Mouse (Mus musculus) intestine, embryonic 16.5 days (tissue): ENCODE data around the gene Thoc6. TPM values are rescaled to one million over a fixed set of nuclear protein-coding genes. Genes with fewer than 3 reads are reported as not detected.
A peak's percentile ranks its signal among the peaks of the same experiment; 100 is the strongest.

Experiments
- ATAC-seq: fragments of 200-750 bp; cut with Nextera tagmentation; 2 replicates; pipeline ENCODE4 v1.8.0; 2017; ENCODE audit warnings: moderate TSS enrichment, moderate library complexity
- H3K27ac ChIP-seq: fragments of 300-500 bp; sonication (generic); 2 replicates; pipeline ENCODE4 v1.5.1; 2014; ENCODE audit warnings: mild to moderate bottlenecking, low read length
- H3K27me3 ChIP-seq: fragments of 300-500 bp; sonication (generic); replicated peaks from 2 replicates; pipeline ENCODE4 v1.6.1; 2014; ENCODE audit warnings: low read length, control low read depth, mixed read lengths; ENCODE audit not compliant: control insufficient read depth, insufficient read depth
- H3K36me3 ChIP-seq: fragments of 300-500 bp; sonication (generic); 2 replicates; pipeline ENCODE4 v1.6.1; 2014; ENCODE audit warnings: low read length, control low read depth; ENCODE audit not compliant: control insufficient read depth, insufficient read depth
- H3K4me1 ChIP-seq: fragments of 300-500 bp; sonication (generic); 2 replicates; pipeline ENCODE4 v1.6.1; 2014; ENCODE audit warnings: low read length, control low read depth, mixed read lengths; ENCODE audit not compliant: control insufficient read depth, insufficient read depth
- H3K4me2 ChIP-seq: fragments of 300-500 bp; sonication (generic); 2 replicates; pipeline ENCODE4 v1.6.1; 2014; ENCODE audit warnings: low read depth, low read length, control low read depth
- H3K4me3 ChIP-seq: fragments of 300-500 bp; sonication (generic); 2 replicates; pipeline ENCODE4 v1.5.1; 2014; ENCODE audit warnings: mild to moderate bottlenecking, low read length
- H3K9ac ChIP-seq: fragments of 300-500 bp; sonication (generic); 2 replicates; pipeline ENCODE4 v1.6.1; 2014; ENCODE audit warnings: low read depth, low read length
- H3K9me3 ChIP-seq: fragments of 300-500 bp; sonication (generic); 2 replicates; pipeline ENCODE4 v1.6.1; 2016; ENCODE audit warnings: low read length, control low read depth; ENCODE audit not compliant: control insufficient read depth
- WGBS: fragments of 180-500 bp; shearing (Covaris S2); extraction: QIAGEN DNeasy Blood & Tissue Kit; methylation state at CpG from one replicate; pipeline ENCODE4 v1.1.7; 2014; 5-methylcytosine and 5-hydroxymethylcytosine counted together
- polyA plus RNA-seq: library from polyadenylated mRNA; unstranded; fragments of >200 nt; fragmentation: Nextera tagmentation; extraction: Ambion mirVana; gene quantifications from 2 replicates; pipeline ENCODE4 v1.2.1, GENCODE M21; 2015

The Thoc6 gene
- polyA plus RNA-seq, 1 experiment from 2014 or later = 46.1 TPM

GRCm38 (mm10) chr17:23654410-23654809 lies 19.3 kb downstream of the Thoc6 start:
- no peak overlapping the region for H3K4me3 ChIP-seq
- H3K9me3 ChIP-seq = no peaks in the 10 kb centered on the region
- no peak overlapping the region for H3K9ac ChIP-seq
- no peaks in the 10 kb centered on the region for H3K4me1 ChIP-seq
- no peak overlapping the region for H3K27ac ChIP-seq
- no peaks in the 10 kb centered on the region for H3K36me3 ChIP-seq
- 57% methylated on average over 2 of the region's 2 CpGs for WGBS
- no peak overlapping the region for H3K4me2 ChIP-seq
- no peaks in the 10 kb centered on the region; the same call in 1 of the 2 replicates for H3K27me3 ChIP-seq
- ATAC-seq = no peak

- WGBS = 62% methylated on average over 6 of the region's 6 CpGs
- Histone ChIP-seq H3K27ac (no peak overlapping the region), H3K36me3 (no peaks in the 10 kb centered on the region), H3K4me3 (no peak overlapping the region), H3K4me1 (no peaks in the 10 kb centered on the region), H3K4me2 (no peak overlapping the region), H3K27me3 (no peaks in the 10 kb centered on the region; the same call in 1 of the 2 replicates), H3K9ac (no peak overlapping the region), H3K9me3 (no peaks in the 10 kb centered on the region)
- ATAC-seq = no peak
Measured at GRCm38 (mm10) chr17:23654001-23654400, 19.7 kb downstream of the Thoc6 start.

- 79% methylated on average over 2 of the region's 2 CpGs for WGBS
- no peak for ATAC-seq
- H3K36me3 ChIP-seq = no peaks in the 10 kb centered on the region
- H3K4me3 ChIP-seq = no peak overlapping the region
- H3K4me2 ChIP-seq = no peak overlapping the region
- no peak overlapping the region for H3K27ac ChIP-seq
- no peaks in the 10 kb centered on the region; the same call in 1 of the 2 replicates for H3K27me3 ChIP-seq
- no peaks in the 10 kb centered on the region for H3K9me3 ChIP-seq
- H3K9ac ChIP-seq = no peak overlapping the region
- no peaks in the 10 kb centered on the region for H3K4me1 ChIP-seq
Measured at GRCm38 (mm10) chr17:23653324-23653723, 20.4 kb downstream of the Thoc6 start.

- H3K9me3 ChIP-seq = no peaks in the 10 kb centered on the region
- ATAC-seq = no peak
- no peaks in the 10 kb centered on the region for H3K4me1 ChIP-seq
- WGBS = 80% methylated on average over 6 of the region's 6 CpGs
- no peak overlapping the region for H3K27ac ChIP-seq
- no peak overlapping the region for H3K4me2 ChIP-seq
- H3K9ac ChIP-seq = no peak overlapping the region
- no peaks in the 10 kb centered on the region for H3K36me3 ChIP-seq
- no peaks in the 10 kb centered on the region for H3K27me3 ChIP-seq
- H3K4me3 ChIP-seq = no peak overlapping the region
Measured at GRCm38 (mm10) chr17:23651363-23651762, 22.3 kb downstream of the Thoc6 start.

GRCm38 (mm10) chr17:23645894-23646293 lies 27.8 kb downstream of the Thoc6 start:
- H3K9ac ChIP-seq = no peak overlapping the region
- no peak for ATAC-seq
- H3K36me3 ChIP-seq = no peaks in the 10 kb centered on the region
- 44% methylated on average over 10 of the region's 10 CpGs for WGBS
- H3K4me3 ChIP-seq = no peak overlapping the region
- H3K9me3 ChIP-seq = no peaks in the 10 kb centered on the region
- peaks cover 2% of the 10 kb centered on the region; the same call in 1 of the 2 replicates for H3K4me1 ChIP-seq
- no peak overlapping the region for H3K4me2 ChIP-seq
- H3K27me3 ChIP-seq = peaks cover 18% of the 10 kb centered on the region
- H3K27ac ChIP-seq = no peak overlapping the region

GRCm38 (mm10) chr17:23644613-23645495 lies 28.8 kb downstream of the Thoc6 start, which contains the start of gene Mmp25:
Gene Mmp25 (minus strand): TSS chr17:23645277.
- Histone ChIP-seq H3K9me3 (no peaks in the 10 kb centered on the region), H3K27me3 (peaks cover 18% of the 10 kb centered on the region), H3K4me2 (peak within 1 kb of the TSS; percentile 93), H3K4me1 (peaks cover 2% of the 10 kb centered on the region; the same call in 1 of the 2 replicates), H3K36me3 (no peaks in the 10 kb centered on the region), H3K9ac (peak within 1 kb of the TSS; percentile 70), H3K27ac (no peak within 1 kb of the TSS), H3K4me3 (peak within 1 kb of the TSS; percentile 54)
- ATAC-seq = peak; percentile 62
- under 1% methylated on average over 54 of the region's 58 CpGs for WGBS

- no peaks in the 10 kb centered on the region for H3K9me3 ChIP-seq
- 81% methylated on average over 8 of the region's 8 CpGs for WGBS
- H3K4me2 ChIP-seq = no peak overlapping the region
- H3K4me3 ChIP-seq = no peak overlapping the region
- H3K27me3 ChIP-seq = no peaks in the 10 kb centered on the region
- ATAC-seq = no peak
- H3K4me1 ChIP-seq = peaks cover 4% of the 10 kb centered on the region
- no peaks in the 10 kb centered on the region for H3K36me3 ChIP-seq
- no peak overlapping the region for H3K9ac ChIP-seq
- no peak overlapping the region for H3K27ac ChIP-seq
Measured at GRCm38 (mm10) chr17:23631241-23631640, 42.4 kb downstream of the Thoc6 start.

- Histone ChIP-seq H3K9ac (peak overlapping the region; percentile 48; the same call in 1 of the 2 replicates), H3K4me3 (peak overlapping the region; percentile 26), H3K27me3 (no peaks in the 10 kb centered on the region), H3K27ac (no peak overlapping the region), H3K9me3 (no peaks in the 10 kb centered on the region), H3K36me3 (no peaks in the 10 kb centered on the region), H3K4me2 (peak overlapping the region; percentile 58), H3K4me1 (peaks cover 4% of the 10 kb centered on the region)
- WGBS = 16% methylated on average over 21 of the region's 22 CpGs
- peak; percentile 93 for ATAC-seq
Measured at GRCm38 (mm10) chr17:23630195-23631020, 43.3 kb downstream of the Thoc6 start.

GRCm38 (mm10) chr17:23627813-23628212 lies 45.9 kb downstream of the Thoc6 start:
- WGBS = 43% methylated on average over 7 of the region's 7 CpGs
- H3K36me3 ChIP-seq = no peaks in the 10 kb centered on the region
- no peak for ATAC-seq
- H3K9ac ChIP-seq = no peak overlapping the region
- no peak overlapping the region for H3K27ac ChIP-seq
- H3K4me3 ChIP-seq = no peak overlapping the region
- peaks cover 4% of the 10 kb centered on the region for H3K4me1 ChIP-seq
- H3K9me3 ChIP-seq = no peaks in the 10 kb centered on the region
- no peaks in the 10 kb centered on the region for H3K27me3 ChIP-seq
- H3K4me2 ChIP-seq = no peak overlapping the region
